Mouse (Mus musculus): ENCODE data around the gene H2-Q10. TPM values are rescaled to one million over a fixed set of nuclear protein-coding genes. Genes with fewer than 3 reads are reported as not detected.
A peak's percentile ranks its signal among the peaks of the same experiment; 100 is the strongest.
"Not testable (repeated sequence)": the region's sequence is repeated elsewhere in the genome, so short reads cannot be mapped to it uniquely, and the experiment has no call there.

The H2-Q10 gene
- total RNA-seq (2022): under 1 TPM in 3 of 4 experiments, not detected in 1; 0.07 to 0.78 (median 0.29) TPM

- no peak for DNase-seq (ENCODE audit: low spot score in 2 of 2)
Observed at GRCm38 (mm10) chr17:35469842-35470751, at the start of gene H2-Q10. H2-Q10 (plus strand) TSS chr17:35470089.

- DNase-seq (ENCODE audit: low spot score in 2 of 2): not testable (repeated sequence)
Observed at GRCm38 (mm10) chr17:35420206-35420810, 49.6 kb upstream of the H2-Q10 start.

GRCm38 (mm10) chr17:35421331-35421730 is 48.6 kb upstream of the H2-Q10 start:
- not testable (repeated sequence) for DNase-seq (ENCODE audit: low spot score in 2 of 2)

GRCm38 (mm10) chr17:35422360-35422759 is 47.5 kb upstream of the H2-Q10 start:
- not testable (repeated sequence) for DNase-seq (ENCODE audit: low spot score in 2 of 2)

GRCm38 (mm10) chr17:35423131-35423810 is 46.6 kb upstream of the H2-Q10 start:
- peak; percentile 1 to 2 for DNase-seq (ENCODE audit: low spot score in 2 of 2)

GRCm38 (mm10) chr17:35424106-35424505 is 45.8 kb upstream of the H2-Q10 start:
- DNase-seq (ENCODE audit: low spot score in 2 of 2): peak in 1 of 2 experiments; percentile 1

- peak in 1 of 2 experiments; percentile 21 for DNase-seq (ENCODE audit: low spot score in 2 of 2)
Observed at GRCm38 (mm10) chr17:35424624-35425416, 45.1 kb upstream of the H2-Q10 start, which contains the start of gene H2-Q6. H2-Q6 (plus strand) TSS chr17:35424850.

- DNase-seq (ENCODE audit: low spot score in 2 of 2): peak in 1 of 2 experiments; percentile 2
Observed at GRCm38 (mm10) chr17:35425474-35425873, 44.4 kb upstream of the H2-Q10 start.

GRCm38 (mm10) chr17:35428883-35429282 is 41.0 kb upstream of the H2-Q10 start:
- DNase-seq (ENCODE audit: low spot score in 2 of 2): not testable (repeated sequence)

- DNase-seq (ENCODE audit: low spot score in 2 of 2): not testable (repeated sequence)
Observed at GRCm38 (mm10) chr17:35430671-35431070, 39.2 kb upstream of the H2-Q10 start.

GRCm38 (mm10) chr17:35432167-35432566 is 37.7 kb upstream of the H2-Q10 start:
- DNase-seq (ENCODE audit: low spot score in 2 of 2): not testable (repeated sequence)

GRCm38 (mm10) chr17:35434836-35435235 is 35.1 kb upstream of the H2-Q10 start:
- not testable (repeated sequence) for DNase-seq (ENCODE audit: low spot score in 2 of 2)

- peak in 1 of 2 experiments; percentile 1 for DNase-seq (ENCODE audit: low spot score in 2 of 2)
Observed at GRCm38 (mm10) chr17:35435577-35435976, 34.3 kb upstream of the H2-Q10 start.

- peak in 1 of 2 experiments; percentile 1 for DNase-seq (ENCODE audit: low spot score in 2 of 2)
Observed at GRCm38 (mm10) chr17:35437386-35437936, 32.4 kb upstream of the H2-Q10 start.

GRCm38 (mm10) chr17:35438395-35438794 is 31.5 kb upstream of the H2-Q10 start:
- DNase-seq (ENCODE audit: low spot score in 2 of 2): not testable (repeated sequence)

GRCm38 (mm10) chr17:35438885-35439284 is 31.0 kb upstream of the H2-Q10 start, which contains the start of gene H2-Q7:
H2-Q7 (plus strand) TSS chr17:35439155.
- DNase-seq (ENCODE audit: low spot score in 2 of 2): peak; percentile 51 to 54

GRCm38 (mm10) chr17:35439295-35439747 is 30.6 kb upstream of the H2-Q10 start:
- peak in 1 of 2 experiments; percentile 2 for DNase-seq (ENCODE audit: low spot score in 2 of 2)

GRCm38 (mm10) chr17:35439925-35440645 is 29.8 kb upstream of the H2-Q10 start:
- peak in 1 of 2 experiments; percentile 2 for DNase-seq (ENCODE audit: low spot score in 2 of 2)

- DNase-seq (ENCODE audit: low spot score in 2 of 2): peak in 1 of 2 experiments; percentile 1
Observed at GRCm38 (mm10) chr17:35442376-35442775, 27.5 kb upstream of the H2-Q10 start.

All from gastrocnemius, adult 8-10 months (tissue).